Mouse (Mus musculus) C2C12 (cell line): ENCODE data around the gene Dnajc6. TPM values are rescaled to one million over a fixed set of nuclear protein-coding genes. Genes with fewer than 3 reads are reported as not detected.

Experiments
- H3K27me3 ChIP-seq: one replicate; pipeline ENCODE4 v1.6.1; 2011; ENCODE audit not compliant: control insufficient read depth, insufficient read depth, insufficient read length
- H3K36me3 ChIP-seq: one replicate; pipeline ENCODE4 v1.6.1; 2011; ENCODE audit not compliant: control insufficient read depth, insufficient read depth
- H3K4me3 ChIP-seq: one replicate; pipeline ENCODE4 v1.5.1; 2011; ENCODE audit warnings: mild to moderate bottlenecking, control low read depth; ENCODE audit not compliant: poor library complexity, insufficient read depth, severe bottlenecking
- H3K79me2 ChIP-seq: one replicate; pipeline ENCODE4 v1.6.1; 2011; ENCODE audit not compliant: control insufficient read depth, insufficient read depth
- H3K79me3 ChIP-seq: one replicate; pipeline ENCODE4 v1.6.1; 2011; ENCODE audit warnings: low read depth, control low read depth
- H3ac ChIP-seq: one replicate; pipeline ENCODE3; 2011; ENCODE audit warnings: low read depth; ENCODE audit not compliant: control insufficient read depth, insufficient read length
- CEBPB ChIP-seq: IDR thresholded peaks from one replicate; pipeline ENCODE4 v1.6.1; 2011; ENCODE audit warnings: low read depth, mild to moderate bottlenecking, control low read depth, moderate library complexity
- CTCF ChIP-seq: IDR thresholded peaks from one replicate; pipeline ENCODE4 v1.5.1; 2011; ENCODE audit not compliant: control insufficient read depth, insufficient read depth, insufficient read length
- FOSL1 ChIP-seq: IDR thresholded peaks from one replicate; pipeline ENCODE4 v1.8.0; 2011; ENCODE audit warnings: mild to moderate bottlenecking, low read length; ENCODE audit not compliant: poor library complexity, insufficient read depth, severe bottlenecking
- MAX ChIP-seq: IDR thresholded peaks from one replicate; pipeline ENCODE4 v1.6.1; 2011; ENCODE audit warnings: mild to moderate bottlenecking, control low read depth
- MYOD1 ChIP-seq: IDR thresholded peaks from one replicate; pipeline ENCODE4 v1.6.1; 2011; ENCODE audit warnings: low read depth; ENCODE audit not compliant: control insufficient read depth, insufficient read length
- MYOG ChIP-seq: IDR thresholded peaks from one replicate; pipeline ENCODE4 v1.6.1; 2011; ENCODE audit not compliant: control insufficient read depth, insufficient read length; ENCODE audit errors: extremely low read depth
- USF1 ChIP-seq: IDR thresholded peaks from one replicate; pipeline ENCODE4 v1.6.1; 2011; ENCODE audit warnings: low read depth, mild to moderate bottlenecking, control low read depth, moderate library complexity
- polyA plus RNA-seq: library from polyadenylated mRNA; unstranded; fragments of >200 nt; fragmentation: generic; extraction: Trizol; gene quantifications from one replicate; pipeline ENCODE4 v1.2.1, GENCODE M21; 2012; ENCODE audit warnings: missing spikeins

Dnajc6 gene
- polyA plus RNA-seq, 1 experiment: not detected

GRCm38 (mm10) chr4:101469242-101469641 lies 27.2 kb upstream of the Dnajc6 start:
- Histone ChIP-seq H3K79me3 (no peaks in the 10 kb centered on the region), H3ac (no peak overlapping the region), H3K36me3 (no peaks in the 10 kb centered on the region), H3K4me3 (no peak overlapping the region), H3K27me3 (no peaks in the 10 kb centered on the region), H3K79me2 (no peaks in the 10 kb centered on the region)
- no peak for TF ChIP-seq CTCF
- no peak for TF ChIP-seq MYOD1
- TF ChIP-seq MYOG: no peak
- TF ChIP-seq USF1: no peak
- no peak for TF ChIP-seq MAX
- no peak for TF ChIP-seq CEBPB
- no peak for TF ChIP-seq FOSL1

DNA sequence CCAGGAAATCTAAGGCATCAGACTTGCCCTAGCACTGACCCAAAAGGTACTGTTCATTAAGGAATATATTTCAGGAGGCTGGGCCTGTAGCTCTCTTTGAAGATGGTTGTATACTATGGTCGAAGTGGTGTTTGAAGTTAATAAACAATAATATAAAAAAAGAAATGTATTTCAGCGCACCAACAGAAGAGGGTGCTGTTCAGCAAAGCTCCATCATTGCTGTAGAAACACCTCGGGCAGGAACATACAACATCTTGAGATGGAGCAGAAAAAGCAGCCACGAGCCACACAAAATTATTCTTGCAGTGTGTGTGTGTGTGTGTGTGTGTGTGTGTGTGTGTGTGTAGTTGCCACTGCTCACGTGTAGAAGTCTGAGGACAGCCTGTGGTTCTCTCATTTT lies 25.9 kb upstream of the Dnajc6 start:
- no peaks in the 10 kb centered on the region for H3K27me3 ChIP-seq
- H3ac ChIP-seq: no peak overlapping the region
- H3K79me2 ChIP-seq: no peaks in the 10 kb centered on the region
- H3K79me3 ChIP-seq: no peaks in the 10 kb centered on the region
- no peak overlapping the region for H3K4me3 ChIP-seq
- H3K36me3 ChIP-seq: no peaks in the 10 kb centered on the region
- TF ChIP-seq MYOG (no peak), FOSL1 (no peak)

DNA sequence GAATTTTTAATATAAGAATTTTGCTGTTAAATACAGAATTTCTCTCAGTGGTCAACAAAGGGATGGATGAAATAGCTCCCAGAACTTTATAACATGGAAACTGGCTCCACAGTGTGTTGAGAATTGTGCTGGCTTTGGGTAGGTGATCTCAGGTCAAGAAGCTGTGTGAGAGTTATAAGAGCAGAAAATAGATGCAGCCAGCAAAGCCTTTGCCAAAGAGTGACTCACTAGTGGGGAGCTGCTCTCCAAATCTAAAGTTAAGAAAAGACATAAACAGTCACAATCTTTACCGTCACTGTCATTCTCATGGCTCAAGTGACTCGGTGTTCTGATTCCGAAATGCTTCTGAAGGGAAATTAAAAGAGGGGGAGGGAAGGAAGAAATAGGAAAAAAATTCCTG lies 23.7 kb upstream of the Dnajc6 start:
- H3K36me3 ChIP-seq: no peaks in the 10 kb centered on the region
- no peak overlapping the region for H3ac ChIP-seq
- no peaks in the 10 kb centered on the region for H3K79me2 ChIP-seq
- no peaks in the 10 kb centered on the region for H3K79me3 ChIP-seq
- TF ChIP-seq CTCF (no peak), MYOD1 (no peak), MYOG (no peak), FOSL1 (no peak), CEBPB (no peak), USF1 (no peak), MAX (no peak)
- no peaks in the 10 kb centered on the region for H3K27me3 ChIP-seq
- H3K4me3 ChIP-seq: no peak overlapping the region

DNA sequence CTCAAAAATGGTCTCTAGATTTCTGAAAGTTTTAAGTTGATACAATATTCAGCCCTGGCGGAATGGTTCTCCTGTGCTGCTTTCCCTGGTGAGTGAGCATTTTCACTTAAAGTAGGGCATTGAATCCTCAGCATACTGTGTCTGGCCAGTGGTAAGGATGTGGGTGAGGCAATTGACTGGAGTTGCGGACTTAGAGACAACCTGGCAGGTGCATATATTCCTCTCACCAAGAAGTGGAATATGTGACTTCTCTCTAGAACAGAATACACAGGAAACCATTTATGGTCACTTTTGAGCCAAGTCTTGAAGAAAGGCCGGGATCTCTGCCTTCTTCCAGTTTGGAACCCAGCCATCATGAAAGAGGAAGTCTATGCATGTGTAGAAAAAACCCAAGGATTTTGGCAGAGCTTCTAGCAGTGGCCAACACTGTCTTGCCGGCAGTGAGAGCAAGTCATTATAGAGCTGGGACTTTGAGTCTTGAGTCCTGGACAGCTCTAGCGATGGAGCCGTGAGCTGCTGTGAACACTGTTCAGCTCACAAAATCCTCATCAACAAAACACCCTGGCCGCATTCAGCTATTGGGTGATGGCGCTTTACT lies 6.0 kb upstream of the Dnajc6 start:
- Histone ChIP-seq H3K4me3 (no peak overlapping the region), H3K36me3 (no peaks in the 10 kb centered on the region), H3ac (no peak overlapping the region), H3K79me3 (no peaks in the 10 kb centered on the region), H3K79me2 (no peaks in the 10 kb centered on the region), H3K27me3 (no peaks in the 10 kb centered on the region)
- no peak for TF ChIP-seq MYOG
- TF ChIP-seq MYOD1: no peak
- TF ChIP-seq CTCF: no peak

- Histone ChIP-seq H3K79me3 (no peaks in the 10 kb centered on the region), H3K4me3 (no peak overlapping the region), H3K79me2 (no peaks in the 10 kb centered on the region), H3ac (no peak overlapping the region), H3K27me3 (no peaks in the 10 kb centered on the region), H3K36me3 (no peaks in the 10 kb centered on the region)
- no peak for TF ChIP-seq CTCF
- TF ChIP-seq CEBPB: no peak
- TF ChIP-seq FOSL1: no peak
- no peak for TF ChIP-seq USF1
- no peak for TF ChIP-seq MYOG
- no peak for TF ChIP-seq MAX
- no peak for TF ChIP-seq MYOD1
These were observed 4.7 kb upstream of the Dnajc6 start for GRCm38 (mm10) chr4:101491704-101492103.

DNA sequence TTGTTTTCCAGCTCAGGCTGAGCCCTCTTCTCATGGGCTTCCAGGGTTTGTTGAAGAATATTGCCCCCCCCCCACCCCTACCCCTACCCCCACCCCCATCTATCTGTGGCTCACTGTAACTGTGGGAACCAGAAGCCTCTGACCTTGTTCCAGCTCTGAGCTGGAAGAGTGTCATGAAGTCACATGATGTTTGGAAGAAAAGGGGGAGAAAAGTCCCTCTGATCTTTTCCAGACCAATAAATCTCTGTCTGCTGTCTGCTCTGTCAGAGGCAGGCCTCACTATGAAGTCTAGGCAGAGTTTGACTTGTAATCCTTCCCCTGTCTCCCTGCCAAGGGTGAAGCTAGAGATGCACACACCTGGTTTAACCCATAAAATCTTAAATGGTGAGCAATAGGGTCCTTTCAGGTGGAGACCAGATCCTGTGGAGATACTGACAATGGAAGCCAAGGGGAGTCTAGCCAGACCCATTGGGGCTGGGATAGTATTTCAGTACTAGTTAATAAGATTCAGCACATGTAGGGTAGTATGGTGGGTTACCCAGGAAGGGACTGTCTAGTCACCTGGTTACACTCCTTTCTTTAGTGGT lies 2.7 kb upstream of the Dnajc6 start:
- no peaks in the 10 kb centered on the region for H3K79me2 ChIP-seq
- no peak overlapping the region for H3ac ChIP-seq
- TF ChIP-seq MAX (no peak), FOSL1 (no peak), CEBPB (no peak), CTCF (no peak), MYOG (no peak), USF1 (no peak), MYOD1 (no peak)
- H3K4me3 ChIP-seq: no peak overlapping the region
- no peaks in the 10 kb centered on the region for H3K36me3 ChIP-seq
- no peaks in the 10 kb centered on the region for H3K79me3 ChIP-seq
- no peaks in the 10 kb centered on the region for H3K27me3 ChIP-seq
